Mouse (Mus musculus) stomach, embryonic 15.5 days (tissue): Measurements from ENCODE around the gene Hoxd12. TPM values are rescaled to one million over a fixed set of nuclear protein-coding genes. Genes with fewer than 3 reads are reported as not detected.
A peak's percentile ranks its signal among the peaks of the same experiment; 100 is the strongest.

Experiments used
- ATAC-seq: fragments of 200-750 bp; cut with Nextera tagmentation; 2 replicates; pipeline ENCODE4 v1.8.0; 2017; ENCODE audit warnings: low read depth, moderate number of reproducible peaks, moderate TSS enrichment; ENCODE audit not compliant: insufficient read depth, low FRiP score
- H3K27ac ChIP-seq: fragments of 300-500 bp; sonication (generic); 2 replicates; pipeline ENCODE4 v1.5.1; 2015; ENCODE audit warnings: mild to moderate bottlenecking, inconsistent platforms
- H3K27me3 ChIP-seq: fragments of 300-500 bp; sonication (generic); replicated peaks from 2 replicates; pipeline ENCODE4 v1.6.1; 2015; ENCODE audit warnings: inconsistent platforms
- H3K36me3 ChIP-seq: fragments of 300-500 bp; sonication (generic); 2 replicates; pipeline ENCODE4 v1.6.1; 2015; ENCODE audit warnings: inconsistent platforms
- H3K4me1 ChIP-seq: fragments of 300-500 bp; sonication (generic); 2 replicates; pipeline ENCODE4 v1.6.1; 2015; ENCODE audit warnings: inconsistent platforms
- H3K4me2 ChIP-seq: fragments of 300-500 bp; sonication (generic); 2 replicates; pipeline ENCODE4 v1.6.1; 2015; ENCODE audit warnings: mild to moderate bottlenecking, inconsistent platforms
- H3K4me3 ChIP-seq: fragments of 300-500 bp; sonication (generic); replicated peaks from 2 replicates; pipeline ENCODE4 v1.5.1; 2015; ENCODE audit warnings: inconsistent platforms
- H3K9ac ChIP-seq: fragments of 300-500 bp; sonication (generic); 2 replicates; pipeline ENCODE4 v1.6.1; 2015; ENCODE audit warnings: inconsistent platforms
- H3K9me3 ChIP-seq: fragments of 300-500 bp; sonication (generic); 2 replicates; pipeline ENCODE4 v1.6.1; 2016; ENCODE audit warnings: inconsistent platforms
- WGBS: fragments of 180-500 bp; shearing (Covaris S2); methylation state at CpG from one replicate; pipeline ENCODE4 v1.1.7; 2015; 5-methylcytosine and 5-hydroxymethylcytosine counted together
- microRNA counts: library from miRNA; unstranded; fragments of <30 nt; microRNA quantifications from one replicate; lab custom pipeline; 2016
- microRNA-seq: library from miRNA; unstranded; fragments of <30 nt; microRNA quantifications from one replicate; pipeline ENCODE4, GENCODE M21; 2016
- polyA plus RNA-seq: library from polyadenylated mRNA; unstranded; fragments of >200 nt; fragmentation: Nextera tagmentation; extraction: Ambion mirVana; gene quantifications from 2 replicates; pipeline ENCODE4 v1.2.1, GENCODE M21; 2015

Hoxd12 gene
- polyA plus RNA-seq, 1 experiment from 2014 or later: 0.18 TPM

DNA sequence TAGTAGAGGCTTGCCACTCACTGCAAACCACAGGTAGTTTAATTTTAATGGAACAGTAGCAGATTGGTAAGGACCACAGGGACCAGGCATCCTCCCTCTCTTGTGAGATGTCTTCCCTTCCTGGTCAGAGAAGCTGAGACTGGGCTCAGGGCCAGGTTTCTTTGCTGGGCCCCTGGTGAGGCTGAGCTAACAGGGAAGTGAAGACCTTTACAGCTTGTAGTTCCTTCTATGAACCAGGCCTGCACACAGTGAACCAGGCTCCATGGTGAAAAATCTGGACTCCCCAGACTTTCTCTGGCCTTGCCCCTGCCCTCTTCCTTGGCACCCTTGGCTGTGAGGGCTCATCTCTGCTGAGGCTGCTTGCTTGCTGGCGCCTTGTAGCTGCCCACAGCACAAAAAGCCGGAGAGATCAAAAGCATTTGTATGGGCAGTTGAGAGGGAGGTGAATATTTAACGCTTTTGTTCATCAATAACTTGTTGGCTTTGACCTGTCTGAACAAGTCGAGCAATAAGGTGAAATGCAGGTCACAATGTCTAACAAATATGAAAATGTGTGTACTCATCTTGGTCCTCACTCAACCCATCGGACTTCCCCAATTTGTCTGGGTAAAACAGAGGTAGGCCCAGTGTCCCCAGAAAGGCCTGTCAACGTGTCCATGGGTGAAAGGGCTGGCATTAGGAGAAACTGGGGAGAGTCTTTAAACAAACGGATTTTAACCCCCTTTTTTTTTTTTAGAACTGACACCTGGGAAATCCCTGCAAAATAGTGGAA, 49.6 kb downstream of the Hoxd12 start:
- 44% methylated on average over 7 of the region's 7 CpGs for WGBS
- no peak overlapping the region for H3K4me3 ChIP-seq
- H3K9me3 ChIP-seq: no peaks in the 10 kb centered on the region
- no peak overlapping the region for H3K4me2 ChIP-seq
- H3K4me1 ChIP-seq: peaks cover 5% of the 10 kb centered on the region
- H3K27me3 ChIP-seq: peaks cover 97% of the 10 kb centered on the region
- no peaks in the 10 kb centered on the region for H3K36me3 ChIP-seq
- no peak for ATAC-seq
- no peak overlapping the region for H3K27ac ChIP-seq
- no peak overlapping the region for H3K9ac ChIP-seq

DNA sequence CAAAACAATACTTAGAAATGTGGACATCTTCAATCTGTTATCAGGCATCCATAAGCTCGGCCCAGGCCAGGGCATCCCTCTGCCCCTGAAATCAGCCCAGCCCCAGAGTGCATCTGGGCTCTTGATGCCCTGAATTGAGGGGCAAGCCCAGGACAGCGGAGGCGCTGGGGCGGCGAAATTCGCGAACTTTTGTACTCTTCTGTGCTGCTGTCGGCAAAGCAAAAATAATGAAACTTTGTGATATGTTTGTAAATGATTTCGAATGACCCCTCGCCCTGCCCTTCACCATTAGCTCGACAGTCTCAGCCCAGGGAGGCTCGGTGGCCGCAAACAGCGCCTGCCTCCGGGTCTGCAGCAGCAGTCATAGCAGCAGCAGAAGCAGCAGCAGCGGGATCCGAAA, 50.4 kb downstream of the Hoxd12 start:
- Histone ChIP-seq H3K36me3 (no peaks in the 10 kb centered on the region), H3K9ac (no peak overlapping the region), H3K4me1 (peaks cover 5% of the 10 kb centered on the region), H3K4me3 (no peak overlapping the region), H3K9me3 (no peaks in the 10 kb centered on the region), H3K4me2 (no peak overlapping the region), H3K27ac (no peak overlapping the region), H3K27me3 (peaks cover 93% of the 10 kb centered on the region)
- WGBS: 24% methylated on average over 17 of the region's 17 CpGs
- ATAC-seq: no peak

DNA sequence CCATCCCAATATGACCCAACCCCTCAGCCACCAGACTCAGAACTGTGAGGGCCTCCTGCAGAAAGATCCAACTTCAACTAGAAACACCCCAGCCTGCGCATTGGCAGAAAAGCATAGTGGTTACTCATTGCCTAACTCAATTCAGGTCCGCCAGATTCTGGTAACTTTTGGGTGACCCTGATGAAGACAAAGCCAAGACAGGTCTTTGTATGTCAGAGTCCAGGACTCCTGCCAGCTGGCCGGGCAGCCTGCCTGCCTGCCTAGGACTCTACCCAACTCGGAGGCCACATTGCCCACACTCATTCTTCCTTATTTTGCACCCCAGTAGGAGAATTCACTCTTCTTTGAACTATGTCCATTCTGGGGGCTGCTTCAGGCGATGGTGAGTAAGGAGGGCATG, 51.7 kb downstream of the Hoxd12 start, which contains the start of gene Gm28230:
TSS of gene Gm28230 (plus strand) at position 178 of the 400 bp plus-strand sequence.
- H3K4me2 ChIP-seq: peak within 1 kb of the TSS; percentile 43
- 33% methylated on average over 5 of the region's 5 CpGs for WGBS
- H3K4me3 ChIP-seq: peak within 1 kb of the TSS; percentile 25
- no peak within 1 kb of the TSS for H3K27ac ChIP-seq
- H3K27me3 ChIP-seq: peaks cover 92% of the 10 kb centered on the region
- H3K9me3 ChIP-seq: no peaks in the 10 kb centered on the region
- H3K4me1 ChIP-seq: peaks cover 5% of the 10 kb centered on the region
- no peak for ATAC-seq
- H3K36me3 ChIP-seq: no peaks in the 10 kb centered on the region
- H3K9ac ChIP-seq: no peak within 1 kb of the TSS

DNA sequence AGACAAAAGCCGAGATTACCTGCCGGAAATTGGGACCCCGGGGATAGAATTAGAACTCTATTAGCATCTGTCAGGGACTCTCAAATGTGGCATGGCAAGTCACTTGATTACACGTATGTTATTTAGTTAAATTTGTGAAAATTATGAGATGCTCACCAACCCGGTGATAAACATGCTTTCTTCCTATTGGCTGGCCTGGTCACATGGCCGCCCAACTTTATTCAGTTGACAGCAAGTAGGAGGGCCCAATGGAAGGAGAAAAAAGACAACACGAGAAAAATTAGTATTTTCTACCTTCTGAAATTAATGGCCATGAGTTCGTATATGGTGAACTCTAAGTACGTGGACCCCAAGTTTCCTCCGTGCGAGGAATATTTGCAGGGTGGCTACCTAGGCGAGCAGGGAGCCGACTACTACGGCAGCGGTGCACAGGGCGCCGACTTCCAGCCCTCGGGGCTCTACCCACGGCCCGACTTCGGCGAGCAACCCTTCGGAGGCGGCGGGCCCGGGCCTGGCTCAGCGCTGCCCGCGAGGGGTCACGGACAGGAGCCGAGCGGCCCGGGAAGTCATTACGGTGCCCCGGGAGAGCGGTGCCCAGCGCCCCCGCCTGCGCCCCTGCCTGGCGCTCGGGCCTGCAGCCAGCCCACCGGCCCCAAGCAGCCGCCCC, 52.3 kb downstream of the Hoxd12 start:
- no peak for ATAC-seq
- peaks cover 5% of the 10 kb centered on the region for H3K4me1 ChIP-seq

More for the DNA sequence above, 52.3 kb downstream of the Hoxd12 start:
- Histone ChIP-seq H3K36me3 (no peaks in the 10 kb centered on the region), H3K4me3 (peak overlapping the region; percentile 25), H3K9ac (no peak overlapping the region), H3K9me3 (no peaks in the 10 kb centered on the region), H3K27me3 (peaks cover 92% of the 10 kb centered on the region), H3K27ac (no peak overlapping the region), H3K4me2 (peak overlapping the region; percentile 43)
- 9% methylated on average over 43 of the region's 43 CpGs for WGBS

MicroRNA genes within 50 kb of the gene (microRNA counts, 519-probe panel; counts per million panel counts)
- microRNA mmu-miR-10b (lab: Ali Mortazavi, UCI): 2,636 counts per million, percentile 64 among the panel's probes with 10 or more counts

Small RNAs within 50 kb of the gene (microRNA-seq; reads per million reads assigned to microRNA genes)
- gene Gm44463 (not detected), gene Mir10b (4,254 reads per million, percentile 88 among the genes with 10 or more reads in this experiment)

Other genes starting within 250 kb of the Hoxd12 start
- gene Lnpk, start 95.6 kb upstream of the Hoxd12 start, polyA plus RNA-seq: 20.0 and 20.9 TPM in 2 replicates
- gene Evx2, start 15.5 kb upstream of the Hoxd12 start, polyA plus RNA-seq: not detected in 2 replicates
- not detected in 2 replicates for gene Hoxd13, start 6.7 kb upstream of the Hoxd12 start, polyA plus RNA-seq
- 0.90 TPM in 1 of 2 replicates, not detected in the other for gene Hoxd11, start 4.5 kb downstream of the Hoxd12 start, polyA plus RNA-seq
- 0.09 and 2.4 TPM in 2 replicates for gene Hoxd10, start 16.9 kb downstream of the Hoxd12 start, polyA plus RNA-seq
- 0.61 and 1.3 TPM in 2 replicates for gene Hoxd9, start 22.7 kb downstream of the Hoxd12 start, polyA plus RNA-seq
- 1.9 and 3.2 TPM in 2 replicates for gene Hoxd8, start 29.6 kb downstream of the Hoxd12 start, polyA plus RNA-seq
- gene Hoxd3, start 36.9 kb downstream of the Hoxd12 start, polyA plus RNA-seq: 14.4 and 15.8 TPM in 2 replicates
- gene Hoxd4, start 36.9 kb downstream of the Hoxd12 start, polyA plus RNA-seq: 0.53 and 0.92 TPM in 2 replicates
- gene Gm28230, start 51.7 kb downstream of the Hoxd12 start, polyA plus RNA-seq: not detected in 2 replicates
- gene Hoxd1, start 88.0 kb downstream of the Hoxd12 start, polyA plus RNA-seq: 0.13 TPM in 2 replicates
- 92.5 and 107 TPM in 2 replicates for gene Mtx2, start 150.8 kb downstream of the Hoxd12 start, polyA plus RNA-seq